Mouse (Mus musculus) T-helper 2 cell (primary cell): Measurements from ENCODE around the gene Ttc7b.

Source experiments
- in situ Hi-C: fragments of 300-600 bp; cut with MboI, MseI; formaldehyde crosslinking; loops from one replicate; pipeline ENCODE4 v1.15.1; 2025; ENCODE audit warnings: high pct_unique_total_duplicates

Ttc7b gene

DNA sequence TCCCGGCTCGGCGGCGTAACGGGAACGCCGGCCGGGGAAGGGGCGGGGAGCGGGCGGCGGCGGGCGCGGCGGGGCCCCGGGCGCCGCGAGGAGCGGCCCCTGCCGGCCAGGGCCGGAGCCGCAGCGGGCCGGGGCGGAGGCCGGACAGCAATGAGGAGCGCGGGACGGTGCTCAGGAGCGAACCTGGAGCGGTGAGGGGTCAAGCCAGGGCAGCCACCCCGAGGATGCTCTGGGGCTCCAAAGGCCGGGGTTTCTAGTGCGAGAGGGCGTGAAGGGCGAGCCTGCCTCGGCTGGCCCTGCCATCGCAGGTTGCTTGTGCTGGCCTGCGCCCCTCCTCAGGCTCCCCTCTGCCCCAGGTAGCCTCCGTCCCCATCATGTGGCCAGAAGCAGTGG lies at the start of gene Ttc7b:
Gene Ttc7b, minus strand, starts transcription at position 33 of the 393 bp plus-strand sequence.
- in situ Hi-C loops = no loop called here

DNA sequence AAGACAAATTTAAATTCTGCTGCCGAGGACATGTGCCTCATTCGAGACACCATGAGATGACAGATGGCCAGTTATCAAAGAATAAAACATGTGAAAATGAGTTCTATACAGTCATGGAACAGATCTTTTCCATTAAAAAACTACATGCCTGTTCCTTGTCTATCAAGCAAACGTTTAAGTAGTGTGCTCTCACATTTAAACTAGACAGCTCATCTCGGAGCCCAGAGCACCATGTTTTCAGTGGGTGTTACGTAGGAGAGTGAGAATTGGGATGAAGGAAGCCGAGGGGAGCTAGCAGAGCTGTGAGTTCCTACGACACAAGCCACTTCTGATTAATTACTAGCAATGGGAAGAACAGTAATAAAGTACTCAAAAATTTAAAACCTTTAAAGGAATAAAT lies 48.2 kb upstream of the Ttc7b start:
- in situ Hi-C loops = no loop called here

DNA sequence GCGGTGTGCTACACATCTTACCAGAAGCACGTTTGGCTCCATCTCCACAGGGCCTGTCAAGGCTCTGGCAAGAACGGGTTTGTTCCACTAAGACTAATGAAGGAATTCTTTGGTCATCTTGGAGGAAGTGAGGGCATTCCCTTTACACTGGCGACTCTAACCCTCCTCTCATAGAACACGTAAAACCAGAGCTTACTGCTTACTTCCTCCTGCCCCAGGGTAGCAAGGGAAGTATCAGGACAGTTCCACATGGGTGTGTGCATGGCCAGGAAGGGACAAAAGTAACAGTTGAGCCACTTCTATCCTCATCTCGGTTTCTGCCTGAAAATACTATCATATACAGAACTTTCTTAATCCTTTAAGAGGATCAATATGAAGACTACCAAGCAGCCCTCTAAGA lies 47.5 kb upstream of the Ttc7b start:
- in situ Hi-C loops = no loop called here

- in situ Hi-C loops = no loop called here
These were observed 47.0 kb upstream of the Ttc7b start for GRCm38 (mm10) chr12:100567627-100568026.

DNA sequence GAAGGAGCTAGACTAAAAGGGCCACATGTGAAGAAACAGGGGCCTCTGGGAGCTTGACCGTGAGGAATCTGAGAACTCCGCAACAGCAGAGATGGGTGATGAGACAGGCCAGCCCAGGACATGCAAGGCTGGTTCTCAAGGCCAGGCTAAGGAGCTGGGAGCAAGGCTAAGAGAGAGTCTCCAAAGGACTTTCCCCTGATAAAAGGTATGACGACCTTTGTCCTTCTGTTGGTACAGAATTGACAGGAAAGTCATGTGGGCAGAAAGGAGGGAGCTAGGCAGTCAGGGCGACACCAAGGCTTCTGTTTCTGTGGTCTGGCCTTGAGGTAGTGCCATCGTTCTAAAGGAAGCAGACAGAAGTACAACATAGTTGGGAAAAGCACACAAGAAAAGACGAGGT lies 33.0 kb upstream of the Ttc7b start:
- in situ Hi-C loops = no loop called here

DNA sequence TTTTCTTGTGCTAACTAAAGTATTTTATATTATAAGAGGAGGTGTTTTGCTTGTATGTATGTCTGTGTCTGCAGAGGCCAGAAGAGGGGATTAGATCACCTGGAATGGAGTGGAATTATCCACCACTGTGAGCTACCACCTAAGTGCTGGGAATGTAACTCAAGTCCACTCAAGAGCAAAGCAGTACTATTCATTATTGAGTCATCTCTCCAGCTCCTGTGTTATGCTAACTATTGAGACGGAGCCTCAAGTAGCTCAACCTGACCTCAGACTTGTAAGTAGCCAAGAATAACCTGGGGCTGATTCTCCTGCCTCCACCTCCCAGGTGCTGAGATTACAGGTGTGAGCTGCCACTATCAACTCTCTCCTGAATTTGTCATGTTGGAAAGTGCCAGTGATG lies 31.3 kb upstream of the Ttc7b start:
- in situ Hi-C loops = no loop called here

DNA sequence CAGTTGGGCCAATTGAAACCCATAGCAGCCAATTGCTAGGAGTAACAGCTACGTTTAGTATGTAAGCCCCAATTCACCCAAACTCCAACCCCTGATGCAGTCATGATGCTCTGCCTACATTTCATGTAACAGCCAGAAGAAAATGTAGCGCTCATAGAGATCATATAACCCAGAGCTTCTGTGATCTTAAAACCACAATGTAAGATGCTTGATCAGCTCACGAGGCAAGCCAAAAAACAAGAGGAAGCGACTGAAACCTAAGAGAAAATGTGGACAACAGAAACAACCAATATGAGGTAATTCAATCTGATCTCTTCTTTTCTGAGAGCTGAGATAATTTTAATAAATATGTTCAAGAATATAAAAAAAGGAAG lies 23.6 kb upstream of the Ttc7b start:
- in situ Hi-C loops = no loop called here

DNA sequence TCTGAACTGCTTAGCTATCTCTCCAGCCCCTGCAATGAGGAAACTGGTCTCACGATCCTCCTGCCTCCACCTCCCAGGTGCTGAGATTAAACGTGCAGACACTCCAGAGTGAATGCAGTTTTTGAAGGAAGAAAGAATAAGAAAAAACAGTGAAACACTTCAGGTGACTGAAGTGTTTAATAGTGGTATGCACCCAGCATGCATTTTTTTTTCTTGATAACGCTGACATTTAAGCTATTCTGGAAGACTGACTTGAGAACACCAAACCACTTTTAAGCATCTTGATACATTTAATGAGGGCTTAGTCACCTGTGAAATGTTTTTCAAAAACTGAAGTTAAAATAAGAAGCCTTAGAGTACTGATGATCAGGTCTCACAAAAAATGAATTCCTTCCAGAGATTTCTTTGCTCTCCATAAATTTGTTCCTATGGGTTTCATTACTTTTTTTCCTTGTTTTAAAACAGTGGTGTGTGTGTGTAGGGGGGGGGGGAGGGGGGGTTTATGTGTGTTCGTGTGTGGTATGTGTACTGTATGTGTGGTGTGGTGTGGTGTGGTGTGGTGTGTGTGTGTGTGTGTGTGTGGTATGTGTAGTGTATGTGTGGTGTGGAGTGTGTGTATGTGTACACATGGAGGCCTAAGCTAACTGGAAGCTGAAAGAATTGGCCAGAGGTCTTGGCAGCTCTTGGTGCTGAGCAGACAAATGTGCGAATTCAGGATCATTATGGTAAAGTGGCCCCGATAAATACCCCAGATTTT lies 23.0 kb upstream of the Ttc7b start:
- in situ Hi-C loops = no loop called here

- in situ Hi-C loops = no loop called here
These were observed 21.9 kb upstream of the Ttc7b start for GRCm38 (mm10) chr12:100542494-100542893.

GRCm38 (mm10) chr12:100542076-100542475 lies 21.4 kb upstream of the Ttc7b start:
- in situ Hi-C loops = no loop called here

- in situ Hi-C loops = no loop called here
These were observed 18.6 kb upstream of the Ttc7b start for GRCm38 (mm10) chr12:100539158-100539714.

- in situ Hi-C loops = no loop called here
These were observed 18.0 kb upstream of the Ttc7b start for GRCm38 (mm10) chr12:100538445-100539157.

- in situ Hi-C loops = no loop called here
These were observed 16.5 kb upstream of the Ttc7b start for GRCm38 (mm10) chr12:100537091-100537490.

DNA sequence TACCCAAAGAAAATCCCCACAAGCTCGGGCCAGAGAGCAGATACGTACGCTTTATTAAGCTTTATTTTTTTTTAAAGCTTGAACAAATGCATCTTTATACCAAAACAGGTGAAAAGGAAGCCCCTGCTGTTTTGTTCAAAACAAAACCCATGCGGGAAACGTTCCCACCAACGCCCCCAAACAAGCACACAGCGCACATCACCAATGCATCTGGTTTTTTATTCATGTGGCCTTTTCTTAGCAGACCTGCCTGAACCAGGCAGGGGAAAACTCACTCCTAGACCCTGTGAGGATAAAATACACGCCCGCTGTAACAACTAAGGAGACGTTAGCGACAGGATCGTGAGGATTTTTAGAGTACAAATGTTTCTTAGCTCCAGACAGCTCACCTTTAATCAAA lies 14.4 kb upstream of the Ttc7b start:
- in situ Hi-C loops = no loop called here

DNA sequence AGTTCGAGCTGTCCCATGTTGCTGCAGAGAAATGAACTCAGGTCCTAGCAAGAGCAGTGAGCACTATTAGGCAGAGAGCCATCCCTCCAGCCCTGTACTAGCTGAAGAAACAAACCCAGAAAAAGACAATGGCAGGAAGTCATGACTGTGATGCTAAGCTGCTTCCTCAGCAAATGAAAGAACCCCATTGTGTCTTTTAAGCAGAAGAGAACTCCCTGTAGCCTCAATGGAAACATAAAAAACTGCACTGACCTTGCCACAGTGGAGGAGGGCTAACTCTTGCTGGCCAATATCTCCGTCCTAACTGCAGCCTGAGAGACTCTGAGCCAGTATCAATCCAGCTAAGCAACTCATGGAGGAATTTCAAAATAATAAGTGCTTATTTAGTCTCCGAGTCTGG lies 13.4 kb upstream of the Ttc7b start:
- in situ Hi-C loops = no loop called here

DNA sequence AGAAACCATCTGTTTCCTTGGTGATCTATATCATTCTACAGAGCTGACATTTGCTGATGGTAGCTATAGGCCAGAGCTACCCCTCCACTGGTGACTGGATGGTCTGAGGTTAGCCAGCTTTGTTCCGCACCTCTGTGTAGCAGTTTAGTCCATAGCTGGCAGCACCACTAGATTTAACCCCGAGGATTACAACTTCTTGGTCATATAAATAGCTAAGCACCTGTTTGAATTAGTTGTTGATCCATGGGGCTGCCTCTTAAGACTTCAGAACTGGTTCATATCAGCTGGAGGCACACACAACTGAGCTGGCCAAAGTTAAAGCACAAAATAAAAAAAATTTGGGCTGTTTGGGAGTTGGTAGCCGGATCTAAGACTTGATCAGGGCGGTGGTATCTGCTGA lies 12.6 kb upstream of the Ttc7b start:
- in situ Hi-C loops = no loop called here

DNA sequence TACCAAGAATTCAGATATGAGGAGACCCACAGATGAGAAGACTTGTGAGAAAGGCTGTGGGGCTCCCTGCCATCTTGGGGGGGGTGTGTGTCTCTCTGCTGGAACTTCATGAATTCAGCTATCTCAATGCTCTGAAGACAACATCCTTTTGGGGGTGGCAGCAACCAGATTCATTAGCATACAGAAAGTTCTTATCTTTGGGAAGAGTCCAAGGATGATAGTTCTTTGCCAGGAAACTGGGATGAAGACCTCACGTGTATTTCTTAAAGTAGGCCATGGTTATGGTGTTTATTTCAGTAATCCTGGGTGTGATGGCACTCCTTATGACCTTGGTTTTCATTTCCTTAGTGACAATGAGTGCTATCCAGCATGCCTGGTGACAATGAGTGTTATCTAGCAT lies 11.1 kb upstream of the Ttc7b start:
- in situ Hi-C loops = no loop called here

DNA sequence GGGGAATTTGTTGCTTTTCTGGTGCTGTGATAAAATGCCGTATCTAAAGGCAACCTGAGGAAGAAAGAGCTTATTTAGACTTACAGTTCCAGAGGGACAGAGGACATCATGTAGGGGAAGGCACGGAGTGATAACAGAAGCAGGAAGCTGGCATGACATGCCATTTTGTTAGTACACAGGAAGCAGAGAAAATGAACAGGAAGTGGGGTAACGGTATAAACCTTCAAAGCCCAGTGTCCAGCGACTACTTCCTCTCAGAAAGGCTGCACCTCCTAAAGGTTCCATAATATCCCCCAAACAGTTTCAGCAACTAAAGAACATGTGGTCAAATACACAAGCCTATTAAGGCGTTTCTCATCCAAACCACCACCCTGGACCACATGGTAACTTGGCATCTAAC lies 10.2 kb upstream of the Ttc7b start:
- in situ Hi-C loops = no loop called here

DNA sequence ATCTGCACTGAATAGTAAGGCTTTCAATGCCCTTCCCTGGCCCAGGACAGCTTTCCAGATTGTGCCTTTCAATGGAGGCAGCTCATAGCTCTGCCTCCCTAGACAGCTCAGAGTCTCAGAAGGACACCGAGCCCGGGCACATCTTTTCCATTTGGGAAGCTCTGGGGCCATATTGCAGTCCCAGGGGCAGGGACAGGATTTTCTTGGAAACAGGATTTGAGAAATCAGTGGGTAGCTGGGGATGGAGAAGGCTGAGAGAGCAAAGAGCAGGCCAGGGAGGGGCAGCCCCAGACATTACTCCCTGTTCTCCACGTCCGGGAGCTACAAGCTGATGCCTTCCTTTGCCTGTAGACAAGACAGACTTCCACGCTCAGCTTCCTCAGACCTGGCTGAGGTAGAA lies 9.0 kb upstream of the Ttc7b start:
- in situ Hi-C loops = no loop called here

DNA sequence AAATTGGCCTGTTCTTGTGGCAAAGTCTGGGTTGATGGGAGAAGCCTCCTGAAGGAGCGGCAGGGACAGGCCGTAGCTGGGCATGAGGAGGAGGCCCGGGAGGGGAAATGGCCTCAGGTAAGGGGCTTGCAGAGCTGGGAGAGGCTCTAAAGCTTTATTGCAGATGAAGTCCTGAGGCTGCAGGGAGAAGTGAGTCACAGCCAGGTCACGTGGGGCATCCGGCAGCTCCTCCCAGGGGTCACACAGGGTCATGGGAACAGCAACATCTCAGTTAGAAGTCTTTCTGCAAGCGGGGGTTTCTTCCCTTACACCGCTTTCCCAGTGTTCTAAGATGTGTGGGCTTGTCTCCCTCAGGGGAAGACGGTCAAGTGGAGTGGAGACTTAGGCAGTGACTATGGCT lies 8.5 kb upstream of the Ttc7b start:
- in situ Hi-C loops = no loop called here

- in situ Hi-C loops = no loop called here
These were observed 7.6 kb upstream of the Ttc7b start for GRCm38 (mm10) chr12:100528246-100528645.

DNA sequence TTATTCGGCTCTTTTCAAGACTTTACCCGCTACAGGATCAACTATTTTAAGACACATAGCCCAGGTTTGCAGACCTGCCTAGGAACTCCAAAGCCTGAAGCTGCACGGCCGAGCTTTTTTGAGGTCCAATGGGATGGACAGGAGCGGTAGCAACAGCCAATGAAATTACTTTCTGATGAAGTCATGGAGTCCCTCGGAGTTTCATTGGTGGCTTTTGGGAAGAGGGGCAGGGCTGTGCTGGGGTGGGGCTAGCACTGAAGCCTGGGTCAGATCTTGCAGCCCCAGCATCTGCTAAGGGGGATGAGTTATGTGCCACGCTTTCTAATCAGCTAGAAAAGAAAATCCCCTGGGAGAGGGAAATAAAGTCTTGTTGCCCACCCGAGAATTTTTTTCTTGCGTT lies 7.1 kb upstream of the Ttc7b start:
- in situ Hi-C loops = no loop called here

DNA sequence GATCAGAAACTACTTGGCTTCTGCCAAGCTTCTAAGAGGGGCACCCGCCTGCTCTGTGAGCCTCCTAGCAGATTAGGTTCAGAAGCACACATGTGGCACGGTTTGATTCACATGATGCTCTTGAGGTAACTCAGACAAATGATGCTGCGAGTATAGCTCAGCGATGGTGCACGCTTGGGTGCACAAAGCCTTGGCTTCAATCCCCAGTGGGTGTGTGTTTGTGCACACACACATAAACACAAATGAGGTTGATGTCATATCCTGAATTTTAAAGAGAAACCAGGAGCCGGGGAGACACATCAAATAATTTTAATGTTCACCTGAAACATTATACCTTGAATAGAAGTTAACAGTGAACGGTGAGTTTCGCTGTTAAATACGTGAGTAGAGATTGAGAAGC lies 6.6 kb upstream of the Ttc7b start:
- in situ Hi-C loops = no loop called here
